ENCODE assay signal across 7 mouse cellular contexts in the genomic region with DNA sequence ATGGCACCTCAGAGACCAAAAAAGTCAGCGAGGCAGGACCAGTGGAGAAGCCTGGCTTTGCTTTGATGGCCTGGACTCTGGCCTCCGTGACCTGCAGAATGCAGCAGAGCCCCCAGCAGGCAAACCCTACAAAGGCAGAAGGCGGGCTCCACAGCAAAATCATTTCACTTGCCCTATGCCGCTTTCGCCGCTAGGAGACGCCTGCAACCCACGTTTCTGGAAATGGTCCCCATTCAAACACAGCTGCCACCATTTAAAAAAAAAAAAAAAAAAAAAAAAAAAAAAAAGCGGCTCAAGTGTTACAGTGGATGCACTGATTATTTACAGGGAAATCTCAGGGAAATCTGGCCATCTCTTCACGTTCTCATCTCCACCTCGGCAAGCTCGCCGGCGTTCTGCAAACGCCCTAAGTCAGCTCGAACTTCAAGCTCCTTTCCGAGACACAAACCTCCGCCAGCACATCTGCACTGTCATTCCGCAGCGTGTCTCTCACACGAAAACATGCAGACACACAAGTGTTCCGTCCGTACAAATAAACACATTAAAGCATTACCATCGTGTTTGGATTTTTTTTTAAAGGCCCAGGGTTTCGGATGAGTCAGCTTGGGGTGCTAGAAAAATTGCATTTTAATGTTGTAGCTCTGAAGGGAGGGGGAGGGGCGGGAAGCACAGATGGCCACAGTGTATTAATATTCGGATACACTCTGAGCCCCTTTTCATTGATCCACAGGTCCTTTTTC. TPM values are rescaled to one million over a fixed set of nuclear protein-coding genes. Genes with fewer than 3 reads are reported as not detected.
DNase-seq lines count a peak whose midpoint lies in the region; ATAC-seq and TF ChIP-seq lines count a peak whose summit lies in the region.

No protein-coding gene starts in this region.

- H3K4me2 ChIP-seq in midbrain, embryonic 12.5 days (replicated peaks): peak overlapping the region; percentile 78
- H3K4me2 ChIP-seq in stomach, embryonic 15.5 days: peak overlapping the region; percentile 98

- peak; percentile 68 for TF ChIP-seq CTCF in kidney, adult 2 months (conservative IDR thresholded peaks at IDR 0.05; ENCODE audit: insufficient read depth, insufficient read length, low read depth, low read length)

- peak overlapping the region; percentile 23; the same call in 1 of the 2 replicates for H3K4me3 ChIP-seq in kidney, adult 2 months (ENCODE audit: insufficient read depth, low read depth, low read length)
- H3K4me3 ChIP-seq in limb, embryonic 10.5 days: peak overlapping the region; percentile 70
- H3K4me3 ChIP-seq in midbrain, embryonic 12.5 days: peak overlapping the region; percentile 68
- peak overlapping the region; percentile 56 for H3K4me3 ChIP-seq in stomach, embryonic 15.5 days (replicated peaks)

- H3K9ac ChIP-seq in midbrain, embryonic 12.5 days (replicated peaks): peak overlapping the region; percentile 71
- H3K9ac ChIP-seq in stomach, embryonic 15.5 days: no peak overlapping the region

- H3K36me3 ChIP-seq in kidney, adult 2 months (ENCODE audit: control insufficient read depth, insufficient read depth, low read length): no peaks in the 10 kb centered on the region
- H3K36me3 ChIP-seq in limb, embryonic 10.5 days: no peaks in the 10 kb centered on the region
- no peaks in the 10 kb centered on the region for H3K36me3 ChIP-seq in midbrain, embryonic 12.5 days
- H3K36me3 ChIP-seq in stomach, embryonic 15.5 days: no peaks in the 10 kb centered on the region

- H3K27ac ChIP-seq in kidney, adult 2 months (ENCODE audit: insufficient read depth, low read depth, low read length): no peak overlapping the region
- H3K27ac ChIP-seq in limb, embryonic 10.5 days: peak overlapping the region; percentile 87
- peak overlapping the region; percentile 84 for H3K27ac ChIP-seq in midbrain, embryonic 12.5 days (replicated peaks)
- H3K27ac ChIP-seq in stomach, embryonic 15.5 days: 0 out of 2 replicates have a peak overlapping the region, but pooled peaks have one; percentile 7

- H3K4me1 ChIP-seq in kidney, adult 2 months (ENCODE audit: control insufficient read depth, insufficient read depth, low read length): no peaks in the 10 kb centered on the region
- peaks cover 34% of the 10 kb centered on the region for H3K4me1 ChIP-seq in limb, embryonic 10.5 days
- H3K4me1 ChIP-seq in midbrain, embryonic 12.5 days: no peaks in the 10 kb centered on the region
- peaks cover 29% of the 10 kb centered on the region; the same call in 1 of the 2 replicates for H3K4me1 ChIP-seq in stomach, embryonic 15.5 days

- 1% methylated on average over 27 of the region's 27 CpGs for WGBS in kidney, adult 2 months
- WGBS in limb, embryonic 10.5 days: under 1% methylated on average over 27 of the region's 27 CpGs
- WGBS in midbrain, embryonic 12.5 days: under 1% methylated on average over 26 of the region's 27 CpGs
- under 1% methylated on average over 27 of the region's 27 CpGs for WGBS in stomach, embryonic 15.5 days

- peak; percentile 55 for DNase-seq in adrenal gland, postnatal 25 days
- peak; percentile 89 for DNase-seq in embryo, embryonic 11 days
- peak; percentile 40 to 62 for DNase-seq in gastrocnemius, postnatal 4 days (ENCODE audit: low spot score in 2 of 2)
- DNase-seq in kidney, adult 2 months: peak; percentile 53
- peak; percentile 87 for DNase-seq in limb, embryonic 10.5 days (ENCODE audit: low spot score)

- H3K27me3 ChIP-seq in kidney, adult 2 months (replicated peaks; ENCODE audit: control insufficient read depth, insufficient read depth, low read length): peaks cover 4% of the 10 kb centered on the region
- H3K27me3 ChIP-seq in limb, embryonic 10.5 days (ENCODE audit: low read depth, poor library complexity, severe bottlenecking): peaks cover 37% of the 10 kb centered on the region
- peaks cover 15% of the 10 kb centered on the region for H3K27me3 ChIP-seq in midbrain, embryonic 12.5 days
- H3K27me3 ChIP-seq in stomach, embryonic 15.5 days (replicated peaks): peaks cover 19% of the 10 kb centered on the region

- TF ChIP-seq POLR2A in kidney, adult 2 months (IDR thresholded peaks at IDR 0.05; ENCODE audit: low read depth, low read length): no peak

- peak; percentile 4; the same call in 1 of the 2 replicates for ATAC-seq in midbrain, embryonic 12.5 days (ENCODE audit: low FRiP score, low read depth)
- no peak for ATAC-seq in stomach, embryonic 15.5 days (ENCODE audit: insufficient read depth, low FRiP score, low read depth)

- no peaks in the 10 kb centered on the region for H3K9me3 ChIP-seq in limb, embryonic 10.5 days (replicated peaks)
- no peaks in the 10 kb centered on the region for H3K9me3 ChIP-seq in midbrain, embryonic 12.5 days
- no peaks in the 10 kb centered on the region for H3K9me3 ChIP-seq in stomach, embryonic 15.5 days

RNA-seq across cellular contexts. Expression of a gene that starts 2.3 kb away (rescaled TPM):
- 2.8 and 6.5 TPM in 2 replicates for total RNA-seq in adrenal gland, postnatal 25 days (2021)
- total RNA-seq in gastrocnemius, postnatal 4 days (2021): 1 to 10 TPM; 2.0 to 2.7 TPM
- 0.01 and 0.33 TPM in 2 replicates for polyA plus RNA-seq in kidney, adult 2 months (2012; rRNA removed)
- 1.7 and 5.9 TPM in 2 replicates for polyA plus RNA-seq in limb, embryonic 10.5 days (2016; fragmentation: Nextera tagmentation; extraction: Ambion mirVana)
- polyA plus RNA-seq in midbrain, embryonic 12.5 days (2016; fragmentation: Nextera tagmentation; extraction: Ambion mirVana): 6.2 and 7.4 TPM in 2 replicates
- polyA plus RNA-seq in stomach, embryonic 15.5 days (2015; fragmentation: Nextera tagmentation; extraction: Ambion mirVana): 0.96 and 1.2 TPM in 2 replicates
